Mouse (Mus musculus) myocyte (in vitro differentiated cells): ENCODE data around the gene B3galt6. TPM values are rescaled to one million over a fixed set of nuclear protein-coding genes. Genes with fewer than 3 reads are reported as not detected.

ENCODE experiments used
- H3K27me3 ChIP-seq: one replicate; pipeline ENCODE4 v1.6.1; 2011; ENCODE audit not compliant: control insufficient read depth, insufficient read depth, insufficient read length
- H3K36me3 ChIP-seq: one replicate; pipeline ENCODE4 v1.6.1; 2011; ENCODE audit not compliant: control insufficient read depth, insufficient read depth
- H3K4me2 ChIP-seq: one replicate; pipeline ENCODE4 v1.6.1; 2011; ENCODE audit warnings: low read depth, control low read depth
- H3K4me3 ChIP-seq: one replicate; pipeline ENCODE4 v1.5.1; 2011; ENCODE audit warnings: mild to moderate bottlenecking, control low read depth, moderate library complexity
- H3K79me2 ChIP-seq: one replicate; pipeline ENCODE4 v1.6.1; 2011; ENCODE audit not compliant: control insufficient read depth, insufficient read depth
- H3ac ChIP-seq: one replicate; pipeline ENCODE4 v1.6.1; 2011; ENCODE audit not compliant: control insufficient read depth, insufficient read length
- CEBPB ChIP-seq: IDR thresholded peaks from 2 replicates; pipeline ENCODE4 v1.6.1; 2011; ENCODE audit warnings: mild to moderate bottlenecking, moderate library complexity; ENCODE audit not compliant: poor library complexity, insufficient read depth, severe bottlenecking
- E2F4 ChIP-seq: IDR thresholded peaks from one replicate; pipeline ENCODE4 v1.6.1; 2011; ENCODE audit warnings: mild to moderate bottlenecking, control low read depth, moderate library complexity; ENCODE audit not compliant: insufficient read depth
- MAX ChIP-seq: IDR thresholded peaks from one replicate; pipeline ENCODE4 v1.6.1; 2011; ENCODE audit warnings: low read depth, mild to moderate bottlenecking, control low read depth
- MYOD1 ChIP-seq, 3 experiments: IDR thresholded peaks; one replicate each; pipeline ENCODE4 v1.6.1; 2011; ENCODE audit warnings: control low read depth in 2 of 3, low read depth in 2 of 3, mild to moderate bottlenecking in 2 of 3, moderate library complexity in 1 of 3; ENCODE audit not compliant: insufficient read length in 2 of 3, control insufficient read depth in 1 of 3
- MYOG ChIP-seq, 3 experiments: IDR thresholded peaks; one replicate each; pipeline ENCODE4 v1.6.1; 2011; ENCODE audit warnings: control low read depth in 2 of 3, low read depth in 2 of 3, mild to moderate bottlenecking in 2 of 3; ENCODE audit not compliant: insufficient read length in 2 of 3, control insufficient read depth in 1 of 3, insufficient read depth in 1 of 3
- POLR2A ChIP-seq: IDR thresholded peaks from one replicate; pipeline ENCODE4 v1.6.1; 2011; ENCODE audit warnings: low read depth, mild to moderate bottlenecking, control low read depth, moderate library complexity; ENCODE audit not compliant: insufficient read length
- POLR2AphosphoS2 ChIP-seq: IDR thresholded peaks from one replicate; pipeline ENCODE4 v1.6.1; 2011; ENCODE audit warnings: low read depth, control low read depth; ENCODE audit not compliant: insufficient read length
- REST ChIP-seq: IDR thresholded peaks from one replicate; pipeline ENCODE4 v1.6.1; 2011; ENCODE audit warnings: mild to moderate bottlenecking, control low read depth, moderate library complexity; ENCODE audit not compliant: insufficient read depth, insufficient read length
- SRF ChIP-seq: IDR thresholded peaks from one replicate; pipeline ENCODE4 v1.6.1; 2011; ENCODE audit warnings: low read depth; ENCODE audit not compliant: control insufficient read depth, insufficient read length
- TCF12 ChIP-seq: IDR thresholded peaks from one replicate; pipeline ENCODE4 v1.6.1; 2011; ENCODE audit warnings: mild to moderate bottlenecking, control low read depth; ENCODE audit not compliant: poor library complexity, insufficient read depth, severe bottlenecking
- TCF3 ChIP-seq: IDR thresholded peaks from one replicate; pipeline ENCODE4 v1.6.1; 2011; ENCODE audit warnings: low read depth, control low read depth; ENCODE audit not compliant: insufficient read length
- USF1 ChIP-seq: IDR thresholded peaks from one replicate; pipeline ENCODE4 v1.6.1; 2011; ENCODE audit warnings: low read depth, mild to moderate bottlenecking, control low read depth, moderate library complexity
- polyA plus RNA-seq: library from polyadenylated mRNA; unstranded; fragments of >200 nt; fragmentation: generic; extraction: Trizol; gene quantifications from one replicate; pipeline ENCODE4 v1.2.1, GENCODE M21; 2012; ENCODE audit warnings: missing spikeins

Gene B3galt6
- polyA plus RNA-seq, 1 experiment, result 5.4 TPM

DNA sequence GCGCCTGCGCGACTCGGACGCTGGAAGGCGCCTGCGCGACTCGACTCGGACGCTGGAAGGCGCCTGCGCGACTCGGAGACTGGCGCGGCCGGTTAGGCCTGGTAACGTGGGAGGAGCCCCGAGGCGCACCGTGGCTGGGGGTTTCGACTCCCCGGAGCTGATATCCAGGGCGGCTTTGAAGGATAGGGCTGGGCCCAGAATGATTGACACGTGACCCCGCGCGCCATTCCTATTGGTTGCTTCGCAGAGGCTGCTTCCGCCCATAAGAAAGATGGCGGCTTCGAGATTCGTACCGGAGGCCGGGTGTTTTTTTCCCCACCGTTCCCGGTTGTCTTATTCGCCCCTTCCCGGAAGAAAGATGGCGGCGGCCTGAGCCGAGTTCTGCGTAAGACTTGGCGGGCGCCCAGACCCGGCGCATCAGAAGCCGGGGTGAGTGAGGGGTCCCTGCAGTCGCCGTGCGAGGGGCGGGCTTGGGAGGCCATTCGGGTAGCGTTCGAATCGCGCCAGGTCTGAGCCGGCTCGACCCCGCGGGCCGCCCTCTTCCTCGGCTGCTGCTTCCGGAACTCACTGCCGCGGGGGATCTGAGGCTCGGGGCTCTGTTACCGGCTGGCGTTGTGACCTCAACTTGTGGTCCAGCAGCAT is 578 bp upstream of the B3galt6 start:
- peak overlapping the region; percentile 96 for H3K4me2 ChIP-seq
- H3ac ChIP-seq, result peak overlapping the region; percentile 93
- H3K27me3 ChIP-seq, result no peaks in the 10 kb centered on the region
- peaks cover 47% of the 10 kb centered on the region for H3K79me2 ChIP-seq
- peaks cover under 1% of the 10 kb centered on the region for H3K36me3 ChIP-seq
- TF ChIP-seq CEBPB, result no peak
- TF ChIP-seq SRF, result no peak
- TF ChIP-seq POLR2A, result peak; percentile 48
- TF ChIP-seq E2F4, result no peak
- peak; percentile 97 for TF ChIP-seq USF1
- H3K4me3 ChIP-seq, result peak overlapping the region; percentile 97

DNA sequence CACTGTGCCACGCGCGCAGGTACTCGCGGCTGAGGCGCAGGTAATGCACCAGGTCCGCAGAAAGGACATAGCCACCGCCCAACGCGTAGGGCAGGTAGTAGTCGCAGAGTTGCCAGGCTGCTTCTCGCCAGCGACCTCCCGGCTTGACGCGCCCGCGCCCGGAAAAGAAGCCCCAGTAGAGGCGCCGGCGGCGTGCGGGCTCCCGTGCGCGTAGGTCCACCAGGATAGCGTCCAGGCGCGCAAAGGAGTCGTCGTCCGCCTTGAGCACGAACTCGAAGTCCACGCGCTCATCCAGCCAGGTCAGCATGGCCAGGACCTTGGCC is 580 bp downstream of the B3galt6 start:
- no peaks in the 10 kb centered on the region for H3K36me3 ChIP-seq

DNA sequence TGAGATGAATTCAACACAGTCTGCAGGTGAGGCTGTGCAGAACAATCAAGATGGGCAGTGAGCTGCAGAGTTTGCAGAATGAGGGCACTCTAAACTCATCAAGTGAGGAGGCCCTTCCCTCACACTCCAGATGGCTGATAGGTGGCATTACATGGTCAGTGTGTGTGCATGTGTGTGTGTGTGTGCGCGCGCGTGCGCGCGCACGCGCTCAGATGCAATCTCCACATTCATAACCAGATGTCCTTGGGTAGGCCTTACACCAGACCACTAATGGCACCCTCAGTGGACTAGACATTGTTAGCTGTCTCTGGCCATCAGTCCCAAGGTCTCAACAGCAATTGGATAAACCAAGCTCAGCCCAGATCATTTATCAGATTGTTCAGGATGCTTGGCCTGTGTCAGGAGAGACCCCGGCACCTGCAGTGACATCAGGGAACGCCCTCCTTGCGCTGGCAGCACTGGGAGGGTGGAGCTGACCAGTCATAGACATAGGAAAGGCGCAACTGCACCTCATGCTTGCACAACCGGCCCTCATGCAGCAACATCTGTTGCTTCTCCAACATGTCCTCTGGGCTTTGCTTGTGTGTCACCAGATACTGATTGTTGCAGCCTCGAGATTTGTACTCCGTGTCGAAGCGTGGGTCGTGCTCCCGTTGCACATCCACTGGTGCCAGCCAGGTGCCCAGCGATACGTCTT is 1.1 kb downstream of the B3galt6 start:
- TF ChIP-seq TCF3 (no peak), TCF12 (no peak), POLR2AphosphoS2 (no peak), E2F4 (no peak), SRF (no peak), MYOD1 (IDR thresholded peaks at IDR 0.05; ENCODE audit: control insufficient read depth in 1 of 3, insufficient read length in 2 of 3, low read depth in 2 of 3) (no peak), CEBPB (no peak), REST (no peak), USF1 (no peak), MAX (no peak), MYOG (IDR thresholded peaks at IDR 0.05; ENCODE audit: control insufficient read depth in 1 of 3, insufficient read depth in 1 of 3, insufficient read length in 2 of 3, low read depth in 2 of 3) (no peak), POLR2A (no peak)
- H3K4me3 ChIP-seq, result peak overlapping the region; percentile 97
- H3K79me2 ChIP-seq, result peaks cover 34% of the 10 kb centered on the region
- peak overlapping the region; percentile 93 for H3ac ChIP-seq
- H3K36me3 ChIP-seq, result no peaks in the 10 kb centered on the region
- H3K4me2 ChIP-seq, result peak overlapping the region; percentile 77
- H3K27me3 ChIP-seq, result no peaks in the 10 kb centered on the region

More for the DNA sequence above, 580 bp downstream of the B3galt6 start:
- peak overlapping the region; percentile 93 for H3ac ChIP-seq
- peak overlapping the region; percentile 77 for H3K4me2 ChIP-seq
- H3K27me3 ChIP-seq, result no peaks in the 10 kb centered on the region
- H3K79me2 ChIP-seq, result peaks cover 39% of the 10 kb centered on the region
- H3K4me3 ChIP-seq, result peak overlapping the region; percentile 97
- TF ChIP-seq REST (no peak), CEBPB (no peak), TCF12 (no peak), TCF3 (no peak), POLR2AphosphoS2 (no peak), SRF (no peak), E2F4 (no peak), USF1 (no peak), POLR2A (no peak), MYOD1 (IDR thresholded peaks at IDR 0.05; ENCODE audit: control insufficient read depth in 1 of 3, insufficient read length in 2 of 3, low read depth in 2 of 3) (no peak), MAX (no peak), MYOG (IDR thresholded peaks at IDR 0.05; ENCODE audit: control insufficient read depth in 1 of 3, insufficient read depth in 1 of 3, insufficient read length in 2 of 3, low read depth in 2 of 3) (no peak)

DNA sequence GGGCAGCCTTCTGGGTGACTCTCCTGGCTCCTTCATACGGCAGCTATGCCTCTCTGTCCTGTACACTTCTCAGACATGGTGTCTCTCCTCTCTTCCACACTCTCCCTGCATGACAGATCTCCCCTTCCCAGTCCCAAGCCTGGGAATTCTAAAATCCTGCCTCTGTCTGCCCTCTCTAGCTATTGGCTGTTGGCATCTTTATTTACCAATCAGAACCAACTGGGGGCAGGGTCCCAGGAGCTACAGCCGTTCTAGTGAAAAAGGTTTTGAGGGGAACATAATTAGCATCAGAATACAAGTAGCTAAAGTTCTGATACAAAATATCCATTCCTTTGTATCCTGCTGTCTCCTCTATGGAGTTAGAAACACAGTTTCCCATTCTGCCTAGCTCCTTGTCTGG is 8.7 kb downstream of the B3galt6 start:
- H3K79me2 ChIP-seq, result no peaks in the 10 kb centered on the region

More for the DNA sequence above, 8.7 kb downstream of the B3galt6 start:
- Histone ChIP-seq H3K36me3 (no peaks in the 10 kb centered on the region), H3ac (no peak overlapping the region), H3K27me3 (no peaks in the 10 kb centered on the region), H3K4me3 (no peak overlapping the region), H3K4me2 (no peak overlapping the region)
- TF ChIP-seq SRF (no peak), MYOD1 (IDR thresholded peaks at IDR 0.05; ENCODE audit: control insufficient read depth in 1 of 3, insufficient read length in 2 of 3, low read depth in 2 of 3) (no peak), POLR2AphosphoS2 (no peak), POLR2A (no peak), MYOG (IDR thresholded peaks at IDR 0.05; ENCODE audit: control insufficient read depth in 1 of 3, insufficient read depth in 1 of 3, insufficient read length in 2 of 3, low read depth in 2 of 3) (no peak), REST (no peak), TCF12 (no peak)
